Mouse (Mus musculus) urinary bladder, postnatal 10 days (tissue): ENCODE data around the gene Arhgef25.

ENCODE experiments used
- DNase-seq: peaks from one replicate; pipeline ENCODE4 v3.0.0; 2022; ENCODE audit warnings: low spot score

Gene Arhgef25

DNA sequence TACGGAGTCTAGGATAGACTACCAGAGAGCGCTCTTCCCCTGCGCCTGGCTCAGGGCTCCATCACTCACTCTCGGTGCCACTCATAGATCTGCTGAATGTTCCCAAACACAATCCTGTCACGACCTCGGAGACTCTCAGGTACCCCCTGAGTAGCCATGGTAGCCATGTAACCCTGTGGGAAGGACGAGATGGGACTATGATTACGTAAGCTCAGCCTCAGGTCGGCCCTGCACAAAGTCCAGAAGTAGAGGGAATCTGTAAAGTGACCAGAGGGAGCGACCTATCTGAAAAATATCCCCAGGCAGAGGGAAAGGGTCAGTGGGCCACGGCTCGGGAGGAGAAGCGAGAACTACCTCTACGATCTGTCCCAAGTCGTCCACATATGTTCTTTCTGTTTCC lies 4.4 kb downstream of the Arhgef25 start:
- DNase-seq = no peak

DNA sequence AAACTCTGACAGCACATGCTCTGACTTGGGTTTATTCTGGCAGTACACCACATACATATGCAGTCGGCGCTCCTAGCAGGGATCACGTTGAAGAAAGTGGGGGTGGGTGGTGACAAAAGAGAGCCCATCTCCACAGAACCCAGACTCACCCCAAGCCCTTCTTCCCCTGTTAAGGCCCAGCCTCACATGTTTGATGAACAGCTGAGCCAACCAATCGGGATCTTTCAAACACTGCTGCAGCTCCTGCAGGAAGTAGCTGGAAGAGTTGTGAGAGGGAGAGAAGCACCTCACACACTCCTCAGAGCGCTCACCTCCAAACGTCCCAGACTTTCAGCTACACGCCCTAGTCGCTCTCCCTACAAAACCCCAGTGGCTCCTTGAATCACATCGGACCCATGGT lies 4.8 kb downstream of the Arhgef25 start:
- DNase-seq = no peak

DNA sequence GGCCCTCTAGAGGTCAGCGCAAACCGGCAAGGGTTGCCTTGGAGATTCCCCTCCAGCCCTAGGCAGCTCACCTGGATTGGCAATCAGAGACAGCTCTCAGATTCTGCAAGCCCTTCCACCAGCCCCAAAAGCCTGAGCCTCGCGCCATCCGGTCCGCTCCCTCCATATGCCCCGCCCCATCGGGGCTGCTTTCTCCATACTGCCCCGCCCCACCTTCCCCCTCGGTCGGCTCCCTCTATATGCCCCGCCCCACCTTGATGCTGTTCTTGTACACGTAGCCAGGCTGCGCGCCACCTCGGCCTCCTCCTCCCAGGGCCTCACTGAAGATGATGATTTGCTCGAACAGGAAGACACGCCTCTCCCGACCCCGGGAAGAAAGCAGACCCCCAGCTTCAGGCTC lies 6.1 kb downstream of the Arhgef25 start:
- DNase-seq = no peak

DNA sequence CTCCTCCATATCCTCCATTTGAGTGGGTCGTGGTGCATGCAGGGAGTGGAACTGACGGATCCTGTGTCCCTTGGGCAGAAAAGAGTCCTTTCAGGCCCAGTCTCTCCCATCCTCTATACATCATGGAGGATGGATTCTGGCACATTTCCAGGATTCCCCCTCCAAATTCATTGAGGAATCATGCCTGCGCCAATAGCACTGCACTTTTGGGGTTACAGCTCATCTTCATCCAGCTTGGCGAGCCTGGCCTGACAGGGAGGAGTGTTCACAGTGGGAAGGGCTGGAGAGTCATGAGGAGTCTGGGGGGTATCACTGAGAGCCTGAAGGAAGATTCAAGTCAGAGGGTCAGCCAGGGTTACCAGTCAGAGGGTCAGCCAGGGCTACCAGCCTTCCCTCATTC lies 7.3 kb downstream of the Arhgef25 start:
- no peak for DNase-seq

- no peak for DNase-seq
Measured at GRCm38 (mm10) chr10:127181566-127181965, 8.3 kb downstream of the Arhgef25 start.

GRCm38 (mm10) chr10:127180695-127181047 lies 9.2 kb downstream of the Arhgef25 start:
- no peak for DNase-seq

- DNase-seq = no peak
Measured at GRCm38 (mm10) chr10:127179871-127180694, 9.8 kb downstream of the Arhgef25 start, which contains the start of gene Slc26a10. Gene Slc26a10 (minus strand): TSS chr10:127180645.

- DNase-seq = no peak
Measured at GRCm38 (mm10) chr10:127178286-127179027, 11.4 kb downstream of the Arhgef25 start.

DNA sequence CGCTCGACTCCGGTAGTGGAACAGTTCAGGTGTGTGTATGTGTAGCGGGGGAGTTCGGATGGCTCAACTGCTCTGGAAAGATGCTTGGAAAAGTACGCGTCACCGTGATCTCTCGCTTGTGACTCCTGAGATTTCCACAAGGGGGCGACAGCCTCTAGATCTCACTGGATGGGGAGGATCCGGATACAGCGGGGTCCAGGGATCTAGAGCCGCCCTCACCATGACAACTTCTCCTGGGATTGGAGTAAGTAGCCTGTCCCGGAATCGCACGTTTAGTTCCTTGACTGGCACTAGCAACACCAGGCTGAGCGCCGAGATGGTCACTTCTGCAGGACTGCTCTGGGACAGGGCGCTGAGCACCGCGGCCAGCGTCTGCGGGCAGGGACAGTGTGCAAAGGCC lies 12.2 kb downstream of the Arhgef25 start:
- no peak for DNase-seq

DNA sequence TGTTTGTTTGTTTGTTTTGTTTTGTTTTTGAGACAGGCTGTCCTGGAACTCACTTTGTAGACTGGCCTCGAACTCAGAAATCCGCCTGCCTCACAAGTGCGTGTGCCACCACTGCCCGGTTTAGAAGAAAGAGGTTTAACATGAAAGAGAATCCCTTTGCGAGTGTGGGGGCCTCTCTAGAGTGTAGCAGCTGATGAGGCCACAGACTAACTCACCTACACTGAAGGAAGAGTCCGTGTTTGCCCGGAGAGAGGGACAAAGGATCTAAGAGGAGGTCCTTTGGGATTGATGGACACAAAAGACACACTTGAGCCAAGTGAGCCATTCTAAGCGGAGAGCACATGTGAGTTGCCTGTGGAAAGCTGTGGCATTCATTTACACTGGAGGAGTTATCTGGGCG lies 12.6 kb downstream of the Arhgef25 start:
- DNase-seq = no peak

- DNase-seq = no peak
Measured at GRCm38 (mm10) chr10:127176756-127177155, 13.1 kb downstream of the Arhgef25 start.

DNA sequence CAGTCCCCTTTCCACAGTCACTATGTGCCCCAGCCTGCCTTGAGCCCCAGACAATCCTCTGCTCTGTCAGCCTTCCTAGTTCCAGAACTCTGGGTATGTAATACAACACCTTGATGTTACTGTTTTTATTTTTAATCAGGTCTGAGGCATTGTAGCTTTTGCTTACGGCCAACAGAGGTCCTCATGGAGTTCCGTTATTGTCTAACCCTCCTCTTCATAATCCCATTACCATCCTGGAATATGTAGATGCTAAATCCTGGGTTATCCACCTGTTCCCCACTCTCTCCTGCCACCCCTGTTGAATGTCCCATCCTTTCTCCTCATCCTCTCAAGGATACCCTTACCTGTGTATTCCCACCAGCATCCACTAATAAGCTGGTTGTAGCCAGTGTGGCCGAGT lies 13.7 kb downstream of the Arhgef25 start:
- no peak for DNase-seq

DNA sequence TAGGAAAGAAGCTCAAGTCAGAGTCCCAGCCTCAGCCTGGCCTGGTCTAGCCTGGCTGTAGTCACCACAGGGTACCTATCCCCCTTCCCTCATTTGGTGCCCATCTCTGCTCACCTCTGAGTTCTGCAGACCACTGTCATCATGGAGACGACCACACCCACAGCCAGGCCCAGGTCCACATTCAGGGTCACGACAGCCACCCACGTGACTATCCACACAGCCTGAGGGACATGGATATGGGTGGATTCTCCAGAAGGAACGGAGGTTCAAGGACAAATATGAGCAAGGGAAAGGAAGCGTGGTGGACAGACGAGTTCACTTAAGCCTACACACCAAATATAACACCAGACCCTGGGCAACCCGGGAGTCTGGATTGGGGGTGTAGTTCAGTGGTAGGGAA lies 15.7 kb downstream of the Arhgef25 start:
- DNase-seq = no peak

- no peak for DNase-seq
Measured at GRCm38 (mm10) chr10:127173148-127174065, 16.5 kb downstream of the Arhgef25 start.

DNA sequence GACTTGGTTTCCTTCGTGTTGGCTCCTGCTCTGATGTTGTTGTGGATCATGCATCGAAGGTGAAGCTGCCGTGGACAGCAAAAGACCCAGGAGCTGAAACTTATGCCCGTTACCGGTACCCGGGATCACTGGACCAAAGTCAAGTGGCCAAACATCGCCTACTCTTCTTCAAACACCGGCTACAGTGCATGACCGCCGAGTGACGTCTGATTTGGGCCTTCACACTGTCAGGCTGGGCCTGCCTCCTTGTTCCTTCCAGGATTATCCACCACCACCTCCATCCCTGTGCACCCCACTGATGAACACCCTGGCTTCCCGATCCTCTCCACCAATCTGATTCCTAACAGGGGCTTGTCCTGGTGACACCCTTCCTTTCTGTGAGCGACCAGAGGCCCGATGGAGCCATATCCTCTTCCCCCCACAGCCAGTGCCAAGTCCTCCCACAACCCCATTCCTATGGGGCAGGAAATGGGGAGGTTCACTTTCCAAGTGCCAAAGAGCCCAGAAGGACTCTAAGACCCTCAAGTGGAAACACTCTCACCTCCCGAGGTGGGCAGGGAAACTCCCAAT lies 18.2 kb downstream of the Arhgef25 start:
- no peak for DNase-seq

DNA sequence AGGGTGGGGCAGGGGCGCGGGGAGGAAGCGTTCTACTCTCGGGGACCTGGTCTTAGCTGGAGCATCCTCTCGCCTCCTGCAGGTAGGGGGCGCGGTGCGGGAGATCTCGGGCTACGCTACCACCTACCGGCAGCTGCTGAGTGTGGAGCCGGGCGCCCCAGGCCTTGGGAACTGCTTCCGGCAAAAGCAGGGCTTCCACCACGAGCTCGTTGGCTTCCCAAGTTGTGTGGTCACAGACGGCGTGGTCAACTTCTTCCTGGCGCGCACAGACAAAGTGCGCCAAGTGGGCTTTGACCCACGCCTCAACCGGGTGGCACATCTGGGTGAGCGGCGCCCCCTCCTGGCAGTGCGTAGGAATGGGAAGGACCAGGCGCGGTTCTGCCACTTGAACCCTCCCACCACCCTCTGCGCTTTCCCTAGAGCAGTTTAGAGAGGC lies 19.0 kb downstream of the Arhgef25 start:
- DNase-seq = no peak

- no peak for DNase-seq
Measured at GRCm38 (mm10) chr10:127170002-127170401, 19.9 kb downstream of the Arhgef25 start.

- DNase-seq = no peak
Measured at GRCm38 (mm10) chr10:127167614-127168192, 22.2 kb downstream of the Arhgef25 start.

DNA sequence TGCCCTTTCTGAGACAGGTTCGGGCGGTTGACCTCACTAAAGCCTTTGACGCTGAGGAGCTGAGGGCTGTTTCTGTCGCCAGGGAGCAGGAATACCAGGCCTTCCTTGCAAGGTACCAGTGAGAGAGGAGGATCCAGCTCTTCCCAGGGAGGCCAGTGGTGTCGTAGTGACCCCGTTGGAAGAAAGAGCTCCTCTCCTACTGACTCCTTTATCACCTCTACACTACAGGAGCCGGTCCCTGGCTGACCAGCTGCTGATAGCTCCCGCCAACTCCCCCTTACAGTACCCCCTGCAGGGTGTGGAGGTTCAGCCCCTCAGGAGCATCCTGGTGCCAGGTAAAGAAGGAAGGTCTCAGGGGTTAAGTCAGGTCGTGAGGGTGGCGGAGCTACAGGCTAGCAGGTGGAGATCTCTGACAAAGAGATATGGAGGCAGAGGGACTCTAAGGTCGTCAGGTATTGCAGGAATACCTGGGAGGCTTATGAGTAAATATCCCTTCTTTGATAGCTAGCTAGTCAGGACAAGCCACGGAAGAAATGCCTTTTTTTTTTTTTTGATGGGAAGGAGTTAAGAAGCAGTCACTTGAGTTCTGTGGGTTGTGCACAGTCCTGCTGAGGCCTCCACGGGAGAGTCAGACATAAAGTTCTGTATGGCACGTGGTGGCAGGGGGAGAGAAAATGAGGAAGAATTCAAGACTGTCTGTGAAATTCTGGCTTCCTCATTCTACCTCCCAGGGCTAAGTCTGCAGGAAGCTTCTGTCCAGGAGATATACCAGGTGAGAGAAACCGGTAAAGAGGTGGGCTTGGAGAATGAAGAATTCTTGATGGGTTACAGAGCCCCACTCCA lies 22.9 kb downstream of the Arhgef25 start:
- no peak for DNase-seq

DNA sequence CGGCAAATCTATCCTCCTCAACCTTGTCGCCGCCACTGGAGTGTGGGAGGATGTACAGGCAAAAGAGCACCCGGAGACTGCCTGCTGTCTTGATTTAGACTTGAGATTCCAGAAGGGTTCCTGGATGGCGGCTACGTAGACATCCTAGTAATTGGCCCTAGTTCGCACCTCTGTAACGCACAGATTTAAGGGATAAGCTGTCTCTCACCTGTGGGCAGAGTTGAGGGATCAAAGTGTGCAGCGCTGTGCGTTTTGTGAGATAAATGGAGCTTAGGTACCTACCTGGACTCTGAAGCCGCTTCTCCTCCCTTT lies 23.5 kb downstream of the Arhgef25 start:
- DNase-seq = no peak
